Mouse (Mus musculus) bone marrow, adult 2 months (tissue): ENCODE measurements around the gene Fbxw20. TPM values are rescaled to one million over a fixed set of nuclear protein-coding genes. Genes with fewer than 3 reads are reported as not detected.
"Not testable (repeated sequence)": the region's sequence is repeated elsewhere in the genome, so short reads cannot be mapped to it uniquely, and the experiment has no call there.

Source experiments
- H3K27ac ChIP-seq: fragments of 200-500 bp; 2 replicates; pipeline ENCODE4 v1.5.1; 2012; ENCODE audit warnings: low read depth, mild to moderate bottlenecking, control low read depth, inconsistent platforms, low read length; ENCODE audit not compliant: control insufficient read depth, poor library complexity, insufficient read depth
- H3K4me1 ChIP-seq: fragments of 200-500 bp; 2 replicates; pipeline ENCODE4 v1.6.1; 2011; ENCODE audit warnings: low read length; ENCODE audit not compliant: control insufficient read depth, insufficient read depth
- H3K4me3 ChIP-seq: fragments of 200-500 bp; replicated peaks from 2 replicates; pipeline ENCODE3; 2011; ENCODE audit warnings: mild to moderate bottlenecking, low read depth, low read length, control low read depth; ENCODE audit not compliant: control insufficient read depth
- CTCF ChIP-seq: fragments of 200-500 bp; IDR thresholded peaks from 2 replicates; pipeline ENCODE4 v1.5.1; 2011; ENCODE audit warnings: low read length, control low read depth; ENCODE audit not compliant: control insufficient read depth, insufficient read depth
- POLR2A ChIP-seq: fragments of 200-500 bp; IDR thresholded peaks from 2 replicates; pipeline ENCODE4 v1.6.1; 2011; ENCODE audit warnings: low read depth, mild to moderate bottlenecking, control low read depth, low read length, borderline replicate concordance; ENCODE audit not compliant: control insufficient read depth
- WGBS: fragments of 180-500 bp; shearing (Covaris S2); methylation state at CpG from one replicate; pipeline ENCODE4 v1.1.7; 2018; 5-methylcytosine and 5-hydroxymethylcytosine counted together
- polyA plus RNA-seq: library from polyadenylated mRNA; stranded (reverse); fragments of >200 nt; gene quantifications from 2 replicates; pipeline ENCODE4 v1.2.4, GENCODE M21; 2011; ENCODE audit warnings: low replicate concordance; ENCODE audit not compliant: missing spikeins, insufficient read depth, insufficient read length

Gene Fbxw20
- polyA plus RNA-seq: not detected in 2 replicates

DNA sequence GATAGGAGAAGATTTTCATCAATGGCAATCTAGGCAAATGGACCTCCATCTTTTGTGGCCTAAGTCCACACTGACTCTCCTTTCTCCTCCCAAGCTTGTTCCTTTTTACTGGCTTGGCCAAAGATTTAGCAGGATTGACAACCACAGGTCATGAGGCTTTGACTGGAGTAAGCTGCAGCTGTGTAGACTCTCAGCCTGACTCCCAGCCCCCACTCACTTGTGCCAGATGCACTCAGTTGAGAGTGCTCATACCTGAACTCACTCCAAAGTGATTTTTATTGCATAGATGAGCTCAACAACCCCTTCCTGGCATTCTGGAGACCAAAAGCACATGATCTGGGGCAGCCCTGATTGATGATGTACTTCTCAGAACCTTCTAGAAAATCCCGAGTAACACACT, at the start of gene Fbxw20:
Fbxw20 (minus strand) TSS at position 101 of the 400 bp plus-strand sequence.
- 65% methylated on average over 1 of the region's 1 CpGs for WGBS
- no peak within 1 kb of the TSS for H3K4me3 ChIP-seq
- no peak within 1 kb of the TSS for H3K27ac ChIP-seq
- TF ChIP-seq CTCF: no peak
- TF ChIP-seq POLR2A: no peak
- no peaks in the 10 kb centered on the region for H3K4me1 ChIP-seq

DNA sequence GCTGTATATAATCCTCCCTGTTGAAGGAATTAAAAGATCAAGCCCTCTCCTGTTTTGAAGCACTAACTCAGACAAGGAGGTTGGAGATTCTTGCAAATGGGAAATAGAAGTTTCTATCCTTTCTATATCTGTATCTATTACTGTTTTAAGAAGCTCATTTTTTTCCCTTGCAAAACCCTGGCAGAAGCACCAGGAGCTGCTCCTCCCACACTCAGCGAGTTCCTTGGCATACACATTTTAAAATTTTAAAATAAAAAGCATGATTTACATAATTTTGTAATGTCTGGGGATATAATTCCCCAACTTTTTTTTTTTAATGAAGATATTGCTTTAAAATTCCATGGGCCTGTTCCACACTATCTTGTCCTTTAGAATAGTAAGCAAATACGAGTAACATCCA, 28.5 kb upstream of the Fbxw20 start:
- H3K27ac ChIP-seq: no peak overlapping the region
- TF ChIP-seq CTCF (no peak), POLR2A (no peak)
- H3K4me1 ChIP-seq: no peaks in the 10 kb centered on the region
- 58% methylated on average over 2 of the region's 2 CpGs for WGBS
- no peak overlapping the region for H3K4me3 ChIP-seq

DNA sequence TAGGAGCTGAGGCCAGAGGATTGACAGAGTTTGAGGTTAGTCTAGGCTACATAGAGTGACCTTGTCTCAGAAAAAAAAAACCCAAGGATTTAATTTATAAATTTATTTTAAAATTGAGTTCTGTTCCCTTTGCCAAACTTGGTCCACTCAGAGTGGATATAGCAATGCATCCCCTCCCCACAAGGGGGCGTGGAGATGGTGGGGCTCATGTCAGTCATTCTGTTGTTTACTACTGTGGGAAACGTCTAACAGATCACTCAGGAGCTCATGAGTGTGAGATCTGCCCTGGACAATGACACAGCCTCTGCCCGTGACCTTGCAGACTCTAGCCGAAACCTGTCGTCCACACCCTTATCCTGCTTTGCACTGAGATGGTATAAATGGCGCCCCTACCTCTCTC, 16.1 kb downstream of the Fbxw20 start:
- WGBS: 66% methylated on average over 6 of the region's 6 CpGs
- H3K4me1 ChIP-seq: no peaks in the 10 kb centered on the region
- TF ChIP-seq POLR2A (no peak), CTCF (peak; percentile 27; the same call in 1 of the 2 replicates)
- no peak overlapping the region for H3K27ac ChIP-seq
- no peak overlapping the region for H3K4me3 ChIP-seq

DNA sequence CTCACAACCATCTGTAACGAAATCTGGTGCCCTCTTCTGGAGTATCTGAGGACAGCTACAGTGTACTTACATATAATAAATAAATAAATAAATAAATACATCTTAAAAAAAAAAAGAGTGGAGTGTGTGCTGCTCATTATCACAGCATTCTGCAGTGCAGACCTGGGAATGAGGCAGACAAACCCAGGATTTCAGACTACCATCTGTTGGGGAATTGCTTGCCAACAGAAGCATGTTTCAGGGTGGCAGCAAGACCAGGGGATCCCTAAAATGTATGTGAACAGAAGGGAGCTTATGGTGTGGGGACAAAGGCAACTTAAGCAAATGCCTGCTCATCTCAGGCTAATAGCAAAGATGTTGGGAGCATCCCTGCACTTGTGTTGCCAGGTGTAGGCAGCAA, 33.2 kb downstream of the Fbxw20 start:
- H3K27ac ChIP-seq, H3K4me3 ChIP-seq: not testable (repeated sequence)
- 41% methylated on average over 1 of the region's 1 CpGs for WGBS

DNA sequence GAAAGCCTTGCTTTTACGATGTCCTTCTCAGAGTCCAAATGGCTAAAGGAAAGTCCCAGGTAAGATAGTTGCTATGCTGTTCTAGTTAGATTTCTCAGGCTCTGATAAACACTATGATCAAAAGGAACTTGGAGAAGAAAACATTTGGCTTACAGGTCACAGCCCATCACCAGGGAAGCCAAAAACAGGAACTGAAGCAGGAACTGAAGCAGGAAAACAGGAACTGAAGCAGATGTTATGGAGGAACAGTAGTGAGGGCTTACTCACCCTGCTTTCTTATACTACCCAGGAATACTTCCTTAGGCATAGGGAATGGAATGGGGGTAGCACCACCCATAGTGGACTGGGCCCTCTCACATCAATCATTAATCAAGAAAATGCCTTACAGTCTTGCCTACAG, 34.2 kb downstream of the Fbxw20 start:
- no peak overlapping the region for H3K4me3 ChIP-seq
- peak overlapping the region; percentile 27; the same call in 1 of the 2 replicates for H3K27ac ChIP-seq
- TF ChIP-seq CTCF (no peak), POLR2A (no peak)
- 75% methylated on average over 1 of the region's 1 CpGs for WGBS
- H3K4me1 ChIP-seq: no peaks in the 10 kb centered on the region; the same call in 1 of the 2 replicates

More for the DNA sequence above, 33.2 kb downstream of the Fbxw20 start:
- not testable (repeated sequence) for H3K4me1 ChIP-seq

DNA sequence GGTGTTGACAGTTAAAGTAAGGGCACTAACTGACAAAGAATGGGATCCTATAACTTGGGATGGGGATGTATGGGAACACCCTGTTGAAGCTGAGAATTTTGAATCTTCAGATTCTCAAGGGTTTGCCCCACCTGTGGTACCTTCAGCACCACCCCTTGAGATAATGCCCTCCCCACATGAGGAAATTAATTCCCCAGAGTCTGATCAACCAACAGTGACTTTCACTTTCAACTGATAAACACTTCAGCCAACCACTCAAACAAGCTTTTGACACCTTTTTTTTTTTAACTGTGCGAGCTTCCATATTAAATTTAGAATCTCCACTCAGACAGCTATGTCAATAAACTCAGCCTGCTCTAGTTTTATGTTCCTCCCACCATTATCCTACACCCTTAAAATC, 35.2 kb downstream of the Fbxw20 start:
- no peak overlapping the region for H3K4me3 ChIP-seq
- H3K27ac ChIP-seq: no peak overlapping the region
- TF ChIP-seq POLR2A (no peak), CTCF (no peak)
- WGBS: 65% methylated on average over 1 of the region's 1 CpGs
- H3K4me1 ChIP-seq: no peaks in the 10 kb centered on the region; the same call in 1 of the 2 replicates

DNA sequence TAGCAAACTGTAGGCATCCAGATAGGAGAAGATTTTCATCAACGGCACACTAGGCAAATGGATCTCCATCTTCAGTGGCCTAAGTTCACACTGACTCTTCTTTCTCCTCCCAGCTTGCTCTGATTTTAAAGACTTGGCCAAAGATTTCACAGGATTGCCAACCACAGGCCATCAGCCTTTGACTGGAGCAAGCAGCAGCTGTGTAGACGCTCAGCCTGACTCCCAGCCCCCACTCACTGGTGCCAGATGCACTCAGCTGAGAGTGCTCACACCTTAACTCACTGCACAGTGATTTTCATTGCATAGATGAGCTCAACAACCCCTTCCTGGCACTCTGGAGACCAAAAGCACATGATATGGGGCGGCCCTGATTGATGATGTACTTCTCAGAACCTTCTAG, 38.7 kb downstream of the Fbxw20 start, which contains the start of gene Fbxw13:
Fbxw13 (minus strand) TSS at position 101 of the 400 bp plus-strand sequence.
- H3K27ac ChIP-seq: not testable (repeated sequence)
- WGBS: 61% methylated on average over 3 of the region's 3 CpGs

DNA sequence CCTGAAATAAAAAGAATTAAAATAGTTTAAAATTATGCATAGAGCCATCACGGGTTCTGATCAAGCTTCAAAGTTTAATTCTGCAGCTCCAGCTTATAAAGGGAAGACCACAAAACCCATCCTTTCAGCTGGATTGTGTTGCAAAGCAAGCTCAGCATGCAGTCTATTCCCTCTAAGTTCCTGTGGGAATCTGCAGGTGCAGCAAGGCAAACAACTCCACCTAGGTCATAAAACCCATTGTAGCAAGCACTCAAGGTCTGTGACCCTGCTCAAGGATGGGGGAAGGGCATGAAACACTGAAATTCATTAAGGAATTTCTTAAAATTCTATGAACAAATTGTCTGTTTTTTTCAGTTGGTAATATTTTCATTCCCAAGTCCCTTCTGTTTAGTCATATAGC, 57.3 kb downstream of the Fbxw20 start:
- TF ChIP-seq POLR2A: no peak
- TF ChIP-seq CTCF: no peak
- H3K4me1 ChIP-seq: no peaks in the 10 kb centered on the region

More for the DNA sequence above, 38.7 kb downstream of the Fbxw20 start, which contains the start of gene Fbxw13:
- not testable (repeated sequence) for H3K4me3 ChIP-seq, H3K4me1 ChIP-seq

DNA sequence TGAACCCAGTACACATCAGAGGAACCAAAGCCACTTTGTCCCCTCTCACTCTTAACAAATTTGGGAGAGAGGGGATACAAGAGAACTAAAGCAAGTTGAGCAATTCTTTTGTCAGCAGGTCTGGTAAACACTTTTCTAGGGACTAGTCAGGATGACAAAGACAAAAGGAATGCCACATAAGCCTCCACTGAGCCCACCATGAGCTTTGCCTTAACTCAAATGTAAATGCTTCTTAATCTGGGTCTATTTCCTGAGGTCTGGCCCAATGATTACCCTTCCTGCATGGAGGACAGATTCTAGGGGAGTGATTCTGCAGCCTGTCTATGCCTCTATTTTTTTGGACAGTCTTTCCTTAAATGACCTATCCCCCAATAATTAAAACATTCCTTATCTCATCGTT, 58.3 kb downstream of the Fbxw20 start:
- Histone ChIP-seq H3K27ac (no peak overlapping the region), H3K4me3 (no peak overlapping the region), H3K4me1 (no peaks in the 10 kb centered on the region)
- WGBS: 72% methylated on average over 1 of the region's 1 CpGs
- TF ChIP-seq POLR2A: no peak
- no peak for TF ChIP-seq CTCF

More for the DNA sequence above, 57.3 kb downstream of the Fbxw20 start:
- WGBS: 69% methylated on average over 1 of the region's 1 CpGs
- Histone ChIP-seq H3K27ac (no peak overlapping the region), H3K4me3 (no peak overlapping the region)

Other genes with a start within 250 kb of the Fbxw20 start
- gene Ucn2, start 248.7 kb downstream of the Fbxw20 start, polyA plus RNA-seq: not detected in 2 replicates
- 15.4 and 35.2 TPM in 2 replicates for gene Pfkfb4, start 243.0 kb downstream of the Fbxw20 start, polyA plus RNA-seq
- gene Shisa5, start 196.2 kb downstream of the Fbxw20 start, polyA plus RNA-seq: 69.2 and 133 TPM in 2 replicates
- 10.1 and 19.5 TPM in 2 replicates for gene Trex1, start 175.0 kb downstream of the Fbxw20 start, polyA plus RNA-seq
- gene Atrip, start 160.6 kb downstream of the Fbxw20 start, polyA plus RNA-seq: 5.8 and 10.2 TPM in 2 replicates
- 3.4 and 6.0 TPM in 2 replicates for gene Ccdc51, start 152.3 kb downstream of the Fbxw20 start, polyA plus RNA-seq
- gene Tma7, start 152.2 kb downstream of the Fbxw20 start, polyA plus RNA-seq: 206 and 254 TPM in 2 replicates
- 1.1 and 2.1 TPM in 2 replicates for gene Plxnb1, start 139.4 kb downstream of the Fbxw20 start, polyA plus RNA-seq
- gene Fbxw21, start 72.7 kb downstream of the Fbxw20 start, polyA plus RNA-seq: not detected in 2 replicates
- not detected in 2 replicates for gene Fbxw13, start 38.8 kb downstream of the Fbxw20 start, polyA plus RNA-seq
- gene Fbxw14, start 52.9 kb upstream of the Fbxw20 start, polyA plus RNA-seq: not detected in 2 replicates
- not detected in 2 replicates for gene Fbxw28, start 104.9 kb upstream of the Fbxw20 start, polyA plus RNA-seq
- gene Fbxw22, start 169.5 kb upstream of the Fbxw20 start, polyA plus RNA-seq: not detected in 2 replicates
- gene Fbxw16, start 214.4 kb upstream of the Fbxw20 start, polyA plus RNA-seq: not detected in 2 replicates